Mouse (Mus musculus): ENCODE measurements around the gene Lrrn2. TPM values are rescaled to one million over a fixed set of nuclear protein-coding genes. Genes with fewer than 3 reads are reported as not detected.

The Lrrn2 gene
- polyA plus RNA-seq, 1 experiment from 2014 or later, result not detected

DNA sequence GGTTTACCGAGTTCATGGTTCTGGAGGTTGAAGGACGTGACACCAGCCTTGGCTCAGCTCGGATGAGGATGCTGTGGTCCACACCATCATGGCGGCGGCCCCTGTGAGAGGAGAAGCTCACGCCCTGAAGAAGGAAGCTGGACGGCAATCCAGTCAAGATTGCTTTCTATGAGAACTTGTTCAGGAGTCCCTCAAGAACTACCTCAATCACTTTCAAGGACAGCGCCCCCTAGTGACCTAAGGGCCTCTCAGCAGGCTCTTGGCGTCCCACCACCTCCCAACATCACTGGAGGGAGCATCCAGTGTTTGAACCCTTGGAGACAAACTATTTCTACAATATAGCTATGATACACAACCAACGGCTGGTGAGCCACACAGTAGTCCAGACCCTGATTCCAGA is 36.5 kb upstream of the Lrrn2 start:
- Histone ChIP-seq H3K36me3 (replicated peaks; ENCODE audit: insufficient read depth, low read length) (no peaks in the 10 kb centered on the region), H3K9me3 (ENCODE audit: low read length) (no peaks in the 10 kb centered on the region), H3K27me3 (ENCODE audit: insufficient read depth, low read length) (no peaks in the 10 kb centered on the region), H3K4me3 (ENCODE audit: low read depth, low read length) (no peak overlapping the region), H3K27ac (ENCODE audit: low read depth) (no peak overlapping the region), H3K4me2 (ENCODE audit: low read depth, low read length) (no peak overlapping the region), H3K4me1 (ENCODE audit: insufficient read depth) (no peaks in the 10 kb centered on the region), H3K9ac (replicated peaks) (no peak overlapping the region)
- DNase-seq (no peak), ATAC-seq (no peak)
- 74% methylated on average over 10 of the region's 10 CpGs for WGBS (ENCODE audit: insufficient replicate concordance)
- TF ChIP-seq EP300 (IDR thresholded peaks at IDR 0.05; ENCODE audit: low read depth) (no peak), CTCF (IDR thresholded peaks at IDR 0.05; ENCODE audit: low read depth) (peak; percentile 35)

DNA sequence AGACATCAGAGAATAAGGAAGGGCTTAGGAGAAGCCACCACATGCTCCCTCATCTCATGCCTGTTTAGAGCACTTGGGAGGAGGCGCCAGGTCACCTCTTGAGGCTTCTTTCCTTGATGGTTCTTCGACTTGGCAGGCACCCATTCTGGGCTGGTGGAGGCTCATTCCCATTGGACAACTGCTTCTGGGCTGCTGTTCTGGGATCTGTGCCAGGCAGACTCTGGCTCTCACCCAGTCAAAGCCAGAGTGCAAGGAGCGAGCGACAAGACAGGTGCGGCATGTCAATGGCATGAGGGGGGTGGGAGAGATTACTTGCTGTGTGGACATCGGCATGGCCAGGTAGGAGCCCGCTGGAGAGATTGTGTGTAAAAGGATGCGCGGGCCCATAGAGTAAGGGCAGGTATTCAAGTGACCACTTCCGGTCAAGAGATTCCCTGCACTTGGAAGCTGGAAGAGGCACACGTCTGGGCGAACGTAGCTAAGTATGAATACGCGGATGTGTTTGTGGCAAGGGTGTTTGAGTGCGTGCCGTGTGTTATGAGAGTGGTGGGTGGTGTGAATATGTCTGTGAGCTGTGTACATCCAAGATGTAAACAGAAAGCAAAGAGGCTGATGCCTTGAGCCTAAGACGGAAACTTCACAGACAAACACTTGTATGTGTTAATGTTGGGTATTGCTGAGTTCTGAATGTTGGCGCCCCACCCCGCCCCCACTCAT is 35.8 kb upstream of the Lrrn2 start:
- no peaks in the 10 kb centered on the region for H3K36me3 ChIP-seq (replicated peaks; ENCODE audit: insufficient read depth, low read length)
- DNase-seq (no peak), ATAC-seq (no peak)
- no peak overlapping the region for H3K27ac ChIP-seq (ENCODE audit: low read depth)
- H3K9ac ChIP-seq (replicated peaks), result no peak overlapping the region
- 91% methylated on average over 20 of the region's 20 CpGs for WGBS (ENCODE audit: insufficient replicate concordance)
- H3K9me3 ChIP-seq (ENCODE audit: low read length), result no peaks in the 10 kb centered on the region
- H3K4me2 ChIP-seq (ENCODE audit: low read depth, low read length), result no peak overlapping the region
- TF ChIP-seq CTCF (IDR thresholded peaks at IDR 0.05; ENCODE audit: low read depth) (no peak), EP300 (IDR thresholded peaks at IDR 0.05; ENCODE audit: low read depth) (no peak)
- H3K27me3 ChIP-seq (ENCODE audit: insufficient read depth, low read length), result no peaks in the 10 kb centered on the region
- H3K4me3 ChIP-seq (ENCODE audit: low read depth, low read length), result no peak overlapping the region
- H3K4me1 ChIP-seq (ENCODE audit: insufficient read depth), result no peaks in the 10 kb centered on the region

DNA sequence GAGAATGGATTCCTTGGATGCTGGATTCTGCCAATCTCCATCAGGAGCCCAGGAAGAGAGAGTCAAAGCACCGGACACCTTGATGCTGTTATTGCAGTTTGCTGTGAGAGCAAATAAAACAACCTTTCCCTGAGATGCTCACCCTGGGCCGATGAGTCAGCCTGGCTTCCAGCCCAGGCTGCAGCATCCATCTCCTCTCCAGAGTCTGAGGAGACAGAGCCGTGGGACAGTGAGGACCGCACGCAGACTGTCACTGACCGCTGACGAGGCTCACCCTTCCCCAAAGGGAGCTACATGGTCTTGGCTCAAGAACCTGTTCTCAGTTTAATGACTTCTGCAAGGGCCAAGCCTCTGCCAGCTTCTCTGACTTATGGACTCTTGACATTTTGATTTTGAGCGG is 34.3 kb upstream of the Lrrn2 start:
- Histone ChIP-seq H3K4me1 (ENCODE audit: insufficient read depth) (no peaks in the 10 kb centered on the region), H3K27ac (ENCODE audit: low read depth) (no peak overlapping the region), H3K9me3 (ENCODE audit: low read length) (no peaks in the 10 kb centered on the region), H3K27me3 (ENCODE audit: insufficient read depth, low read length) (no peaks in the 10 kb centered on the region), H3K4me2 (ENCODE audit: low read depth, low read length) (no peak overlapping the region), H3K36me3 (replicated peaks; ENCODE audit: insufficient read depth, low read length) (no peaks in the 10 kb centered on the region), H3K9ac (replicated peaks) (no peak overlapping the region), H3K4me3 (ENCODE audit: low read depth, low read length) (no peak overlapping the region)
- DNase-seq (no peak), ATAC-seq (no peak)
- TF ChIP-seq EP300 (IDR thresholded peaks at IDR 0.05; ENCODE audit: low read depth) (no peak), CTCF (IDR thresholded peaks at IDR 0.05; ENCODE audit: low read depth) (no peak)
- 86% methylated on average over 8 of the region's 8 CpGs for WGBS (ENCODE audit: insufficient replicate concordance)

DNA sequence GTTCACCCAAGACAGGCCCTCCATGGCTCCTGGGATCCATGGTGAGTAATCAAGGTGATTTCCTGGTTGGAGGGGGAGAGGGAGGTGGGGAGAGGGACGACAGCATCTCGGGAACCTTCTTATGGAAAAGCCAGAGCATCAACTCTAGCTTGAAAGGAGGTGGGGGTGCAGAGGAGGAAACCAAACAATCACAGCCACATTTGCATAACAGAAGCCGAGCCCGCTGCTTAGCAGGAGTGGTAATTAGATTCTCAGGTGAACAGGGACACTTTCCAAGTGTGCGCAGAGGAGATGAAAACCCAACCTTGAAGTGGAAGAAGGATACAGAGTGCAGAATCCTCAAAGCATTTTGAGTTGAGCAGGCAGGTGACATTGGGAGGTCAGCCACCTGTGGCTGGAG is 29.3 kb upstream of the Lrrn2 start:
- ATAC-seq (no peak), DNase-seq (no peak)
- no peak overlapping the region for H3K4me2 ChIP-seq (ENCODE audit: low read depth, low read length)
- no peaks in the 10 kb centered on the region for H3K9me3 ChIP-seq (ENCODE audit: low read length)
- H3K4me3 ChIP-seq (ENCODE audit: low read depth, low read length), result no peak overlapping the region
- no peak overlapping the region for H3K27ac ChIP-seq (ENCODE audit: low read depth)
- no peak overlapping the region for H3K9ac ChIP-seq (replicated peaks)
- TF ChIP-seq CTCF (IDR thresholded peaks at IDR 0.05; ENCODE audit: low read depth) (no peak), EP300 (IDR thresholded peaks at IDR 0.05; ENCODE audit: low read depth) (no peak)
- no peaks in the 10 kb centered on the region for H3K27me3 ChIP-seq (ENCODE audit: insufficient read depth, low read length)
- no peaks in the 10 kb centered on the region for H3K36me3 ChIP-seq (replicated peaks; ENCODE audit: insufficient read depth, low read length)
- 54% methylated on average over 5 of the region's 5 CpGs for WGBS (ENCODE audit: insufficient replicate concordance)
- no peaks in the 10 kb centered on the region for H3K4me1 ChIP-seq (ENCODE audit: insufficient read depth)

DNA sequence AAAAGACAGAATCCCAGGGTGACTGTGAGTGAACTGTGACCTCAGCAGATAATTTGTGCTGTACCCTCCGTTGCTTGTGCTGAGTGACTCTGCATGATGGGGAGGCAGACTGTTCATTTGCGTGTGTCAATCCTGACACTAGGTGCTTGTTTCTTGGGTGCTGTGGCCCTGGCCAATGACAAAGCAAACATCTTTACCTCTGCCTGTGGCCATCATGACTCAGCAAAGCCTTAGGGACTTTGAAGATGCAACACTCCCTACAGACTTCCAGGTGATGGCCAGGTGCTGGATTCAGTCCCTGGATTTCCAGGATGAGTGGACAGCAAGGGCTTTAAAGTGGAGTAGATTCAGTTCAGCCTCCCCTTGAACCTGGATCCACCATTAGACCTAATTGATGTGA is 28.8 kb upstream of the Lrrn2 start:
- no peak overlapping the region for H3K4me2 ChIP-seq (ENCODE audit: low read depth, low read length)
- no peaks in the 10 kb centered on the region for H3K9me3 ChIP-seq (ENCODE audit: low read length)
- no peak for TF ChIP-seq EP300 (IDR thresholded peaks at IDR 0.05; ENCODE audit: low read depth)
- no peak for TF ChIP-seq CTCF (IDR thresholded peaks at IDR 0.05; ENCODE audit: low read depth)
- DNase-seq (no peak), ATAC-seq (no peak)
- no peaks in the 10 kb centered on the region for H3K4me1 ChIP-seq (ENCODE audit: insufficient read depth)
- H3K27me3 ChIP-seq (ENCODE audit: insufficient read depth, low read length), result no peaks in the 10 kb centered on the region
- H3K27ac ChIP-seq (ENCODE audit: low read depth), result no peak overlapping the region
- H3K36me3 ChIP-seq (replicated peaks; ENCODE audit: insufficient read depth, low read length), result no peaks in the 10 kb centered on the region
- WGBS (ENCODE audit: insufficient replicate concordance), result 64% methylated on average over 2 of the region's 2 CpGs
- no peak overlapping the region for H3K9ac ChIP-seq (replicated peaks)
- no peak overlapping the region for H3K4me3 ChIP-seq (ENCODE audit: low read depth, low read length)

DNA sequence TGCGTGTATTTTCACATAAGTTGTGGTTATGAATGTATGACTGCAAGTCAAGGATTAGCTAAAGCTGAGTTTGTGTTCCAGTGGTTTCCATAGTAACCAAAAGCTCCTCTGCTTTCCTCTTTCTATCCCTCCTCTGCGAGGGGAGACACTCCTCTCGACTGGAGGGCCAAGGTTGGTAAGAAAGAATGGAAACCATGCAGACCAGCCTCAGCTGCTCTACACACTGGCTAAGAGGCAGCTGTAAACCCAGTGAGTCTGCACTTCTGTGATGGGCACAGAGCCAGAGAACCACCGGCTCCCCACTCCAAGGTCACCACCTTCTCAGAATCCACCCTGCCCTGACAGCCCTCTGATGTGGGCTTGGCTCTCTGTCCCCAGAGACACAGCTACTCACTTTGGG is 28.3 kb upstream of the Lrrn2 start:
- ATAC-seq (no peak), DNase-seq (peak; percentile 21)
- H3K27ac ChIP-seq (ENCODE audit: low read depth), result no peak overlapping the region
- H3K4me1 ChIP-seq (ENCODE audit: insufficient read depth), result no peaks in the 10 kb centered on the region
- H3K27me3 ChIP-seq (ENCODE audit: insufficient read depth, low read length), result no peaks in the 10 kb centered on the region
- H3K9ac ChIP-seq (replicated peaks), result no peak overlapping the region
- no peaks in the 10 kb centered on the region for H3K9me3 ChIP-seq (ENCODE audit: low read length)
- H3K4me3 ChIP-seq (ENCODE audit: low read depth, low read length), result no peak overlapping the region
- H3K4me2 ChIP-seq (ENCODE audit: low read depth, low read length), result no peak overlapping the region
- no peak for TF ChIP-seq CTCF (IDR thresholded peaks at IDR 0.05; ENCODE audit: low read depth)
- no peak for TF ChIP-seq EP300 (IDR thresholded peaks at IDR 0.05; ENCODE audit: low read depth)
- 54% methylated on average over 4 of the region's 4 CpGs for WGBS (ENCODE audit: insufficient replicate concordance)
- no peaks in the 10 kb centered on the region for H3K36me3 ChIP-seq (replicated peaks; ENCODE audit: insufficient read depth, low read length)

All from liver, postnatal 0 days (tissue).